Mouse (Mus musculus) small intestine, adult 2 months (tissue): Measurements from ENCODE around the gene Slc25a11. TPM values are rescaled to one million over a fixed set of nuclear protein-coding genes. Genes with fewer than 3 reads are reported as not detected.

ENCODE experiments used
- H3K27ac ChIP-seq: fragments of 200-500 bp; 2 replicates; pipeline ENCODE4 v1.5.1; 2012; ENCODE audit warnings: low read depth, low read length, control low read depth, inconsistent platforms; ENCODE audit not compliant: insufficient read depth
- H3K27me3 ChIP-seq: fragments of 200-500 bp; 2 replicates; pipeline ENCODE4 v1.6.1; 2012; ENCODE audit warnings: mild to moderate bottlenecking, moderate library complexity, low read length, inconsistent platforms; ENCODE audit not compliant: control insufficient read depth, insufficient read depth
- H3K36me3 ChIP-seq: fragments of 200-500 bp; 2 replicates; pipeline ENCODE4 v1.6.1; 2012; ENCODE audit warnings: mild to moderate bottlenecking, low read length, control low read depth, inconsistent platforms; ENCODE audit not compliant: control insufficient read depth, insufficient read depth
- H3K4me1 ChIP-seq: fragments of 200-500 bp; 2 replicates; pipeline ENCODE4 v1.6.1; 2012; ENCODE audit warnings: low read length, inconsistent platforms, mixed read lengths; ENCODE audit not compliant: control insufficient read depth, insufficient read depth, insufficient read length
- H3K4me3 ChIP-seq: fragments of 200-500 bp; 2 replicates; pipeline ENCODE4 v1.5.1; 2012; ENCODE audit warnings: low read depth, mild to moderate bottlenecking, control low read depth, inconsistent platforms, low read length, moderate library complexity
- CTCF ChIP-seq: fragments of 200-500 bp; IDR thresholded peaks from 2 replicates; pipeline ENCODE4 v1.5.1; 2012; ENCODE audit warnings: low read depth, mild to moderate bottlenecking, control low read depth, inconsistent platforms, low read length, moderate library complexity, mixed read lengths; ENCODE audit not compliant: insufficient replicate concordance, insufficient read length; ENCODE audit errors: extremely low read depth
- POLR2A ChIP-seq: fragments of 200-500 bp; IDR thresholded peaks from 2 replicates; pipeline ENCODE4 v1.6.1; 2012; ENCODE audit warnings: low read depth, mild to moderate bottlenecking, control low read depth, inconsistent platforms, low read length, moderate library complexity
- WGBS: fragments of 180-500 bp; shearing (Covaris S2); methylation state at CpG from one replicate; pipeline ENCODE4 v1.1.7; 2018; 5-methylcytosine and 5-hydroxymethylcytosine counted together
- polyA plus RNA-seq: library from polyadenylated mRNA; depleted of rRNA; stranded (reverse); fragments of >200 nt; gene quantifications from 2 replicates; pipeline ENCODE4 v1.2.3, GENCODE M21; 2012; rRNA removed

The Slc25a11 gene
- polyA plus RNA-seq = 109 and 147 TPM in 2 replicates

GRCm38 (mm10) chr11:70646691-70647650 lies at the start of gene Slc25a11, which contains the start of gene Rnf167:
TSS of gene Slc25a11 (minus strand) at chr11:70647479.
TSS of gene Rnf167 (plus strand) at chr11:70647235.
- peak within 1 kb of the TSS; percentile 95 for H3K27ac ChIP-seq
- TF ChIP-seq CTCF (no peak), POLR2A (peak; percentile 66)
- H3K4me3 ChIP-seq = peak within 1 kb of the TSS; percentile 95
- peaks cover 50% of the 10 kb centered on the region for H3K36me3 ChIP-seq
- WGBS = under 1% methylated on average over 63 of the region's 63 CpGs
- peaks cover 23% of the 10 kb centered on the region for H3K4me1 ChIP-seq
- H3K27me3 ChIP-seq = no peaks in the 10 kb centered on the region

DNA sequence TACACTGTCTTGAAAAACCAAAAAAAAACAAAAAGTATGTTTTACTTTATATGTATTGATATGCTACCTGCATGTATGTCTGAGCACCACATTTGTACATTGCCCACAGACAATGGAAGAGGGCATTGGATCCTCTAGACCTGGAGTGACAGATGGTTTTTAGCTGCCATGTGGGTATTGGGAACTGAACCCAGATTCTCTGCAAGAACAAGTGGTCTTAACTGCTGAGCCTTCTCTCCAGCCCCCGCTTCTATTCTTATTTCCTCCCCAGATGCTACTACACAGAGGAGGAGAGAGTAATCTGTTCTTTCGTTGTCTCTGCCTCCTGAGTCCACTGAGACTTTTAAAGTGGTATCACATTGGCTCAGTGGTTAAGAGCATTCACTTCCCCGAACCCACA lies 46.2 kb upstream of the Slc25a11 start:
- Histone ChIP-seq H3K27me3 (0 out of 2 replicates have a peak, but pooled peaks cover 2% of the 10 kb centered on the region), H3K4me3 (no peak overlapping the region), H3K27ac (no peak overlapping the region), H3K4me1 (peaks cover 4% of the 10 kb centered on the region; the same call in 1 of the 2 replicates), H3K36me3 (no peaks in the 10 kb centered on the region)
- WGBS = 80% methylated on average over 3 of the region's 3 CpGs
- no peak for TF ChIP-seq POLR2A
- TF ChIP-seq CTCF = no peak

DNA sequence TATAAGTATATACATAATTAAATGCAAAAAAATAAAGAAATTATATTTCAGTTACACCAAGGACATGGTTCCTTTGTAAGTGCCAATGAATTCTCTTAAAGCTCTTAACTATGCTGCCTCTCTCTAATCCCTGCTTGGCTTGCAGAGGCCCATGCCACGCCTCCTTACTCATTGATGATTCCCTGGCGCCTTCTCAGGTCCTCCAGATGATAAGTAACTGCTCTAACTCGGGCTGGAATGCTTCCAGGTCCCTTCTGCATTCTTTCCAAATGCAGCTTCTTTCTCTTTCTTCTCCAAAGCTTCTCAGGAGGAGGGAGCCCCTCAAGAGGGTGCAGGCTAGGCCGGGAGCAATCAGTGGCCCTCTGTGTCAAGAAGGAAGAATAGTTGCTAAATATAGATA lies 42.3 kb upstream of the Slc25a11 start:
- Histone ChIP-seq H3K4me1 (peaks cover 24% of the 10 kb centered on the region), H3K27me3 (0 out of 2 replicates have a peak, but pooled peaks cover 2% of the 10 kb centered on the region), H3K27ac (no peak overlapping the region), H3K36me3 (peaks cover 11% of the 10 kb centered on the region), H3K4me3 (no peak overlapping the region)
- TF ChIP-seq CTCF (no peak), POLR2A (no peak)
- 27% methylated on average over 4 of the region's 4 CpGs for WGBS

GRCm38 (mm10) chr11:70688372-70688771 lies 41.1 kb upstream of the Slc25a11 start:
- Histone ChIP-seq H3K4me3 (peak overlapping the region; percentile 89; the same call in 1 of the 2 replicates), H3K36me3 (peaks cover 19% of the 10 kb centered on the region), H3K27ac (peak overlapping the region; percentile 91), H3K4me1 (peaks cover 34% of the 10 kb centered on the region), H3K27me3 (no peaks in the 10 kb centered on the region)
- TF ChIP-seq CTCF (no peak), POLR2A (no peak)
- WGBS = 29% methylated on average over 8 of the region's 8 CpGs

DNA sequence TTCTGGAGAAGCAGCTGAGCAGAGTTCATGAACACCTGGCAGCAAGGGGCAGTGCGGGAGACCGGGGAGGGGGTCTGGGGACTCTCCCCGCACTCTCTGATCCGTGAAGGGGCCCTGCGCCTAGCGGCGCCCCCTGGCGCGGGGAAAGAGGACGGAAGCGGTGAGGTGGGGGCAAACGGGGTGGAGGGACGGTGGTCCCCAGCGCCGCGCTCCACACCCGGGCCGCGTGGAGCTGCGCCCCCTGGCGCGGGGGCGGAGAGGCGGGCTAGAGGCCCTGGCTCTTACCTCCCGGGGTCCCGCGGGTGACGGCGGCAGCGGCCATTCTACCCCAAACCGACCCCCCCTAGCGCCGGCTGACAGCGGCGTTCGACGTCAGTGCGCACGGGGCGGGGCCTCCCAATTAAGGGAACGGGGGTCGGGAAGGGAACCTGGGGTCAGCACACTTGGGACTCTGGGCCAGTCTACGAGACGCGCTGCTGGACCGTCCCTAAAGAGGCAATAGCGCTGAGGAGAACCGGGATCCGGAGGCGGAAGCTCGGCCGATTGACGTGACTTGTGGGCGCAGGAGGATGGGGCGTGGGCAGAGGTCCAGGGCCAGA lies 40.4 kb upstream of the Slc25a11 start, which contains the start of gene Camta2:
Gene Camta2, minus strand, starts transcription at position 505 of the 599 bp plus-strand sequence.
- TF ChIP-seq CTCF (0 out of 2 replicates have a peak, but pooled peaks have one; percentile 36), POLR2A (peak; percentile 58; the same call in 1 of the 2 replicates)

DNA sequence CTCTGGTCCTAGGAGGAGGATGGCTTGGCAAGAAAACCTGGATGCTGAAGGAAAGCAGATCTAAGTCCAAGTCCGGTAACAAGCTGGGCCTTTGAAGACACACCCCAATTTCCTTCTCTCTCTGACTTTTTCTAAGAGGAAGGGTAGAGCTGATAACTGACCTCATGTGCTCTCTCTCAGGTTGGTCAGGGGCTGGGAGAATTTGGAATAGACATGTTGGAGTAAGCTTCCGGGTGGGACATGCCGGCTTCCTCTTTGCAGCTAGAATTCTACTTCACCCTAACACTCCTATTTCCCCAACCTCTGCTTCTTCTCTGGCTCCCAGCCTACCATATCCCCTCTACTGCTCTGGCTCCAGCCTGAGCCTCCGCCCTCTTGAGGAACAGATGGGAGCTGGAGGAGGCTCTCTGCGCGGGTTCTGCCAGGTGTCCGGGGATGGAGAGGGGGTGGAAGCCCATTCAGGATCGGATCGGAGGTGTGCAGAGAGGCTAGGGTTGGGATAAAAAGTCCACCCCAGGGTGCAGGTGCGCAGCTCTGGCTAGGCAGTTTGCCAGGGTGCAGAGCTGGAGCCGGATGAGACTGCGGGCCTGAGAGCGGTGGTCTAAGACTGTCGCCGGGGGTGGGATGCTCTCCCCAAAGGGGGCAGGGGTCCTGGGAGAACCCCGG lies 39.8 kb upstream of the Slc25a11 start:
- Histone ChIP-seq H3K36me3 (peaks cover 31% of the 10 kb centered on the region), H3K4me1 (peaks cover 34% of the 10 kb centered on the region), H3K27ac (peak overlapping the region; percentile 91), H3K4me3 (peak overlapping the region; percentile 89), H3K27me3 (no peaks in the 10 kb centered on the region)
- WGBS = 2% methylated on average over 16 of the region's 16 CpGs
- TF ChIP-seq POLR2A (no peak), CTCF (0 out of 2 replicates have a peak, but pooled peaks have one; percentile 11)

More for the DNA sequence above, 40.4 kb upstream of the Slc25a11 start, which contains the start of gene Camta2:
- Histone ChIP-seq H3K4me1 (peaks cover 34% of the 10 kb centered on the region), H3K36me3 (peaks cover 25% of the 10 kb centered on the region), H3K27ac (peak within 1 kb of the TSS; percentile 91), H3K4me3 (peak within 1 kb of the TSS; percentile 89), H3K27me3 (no peaks in the 10 kb centered on the region)
- WGBS = under 1% methylated on average over 55 of the region's 55 CpGs
